Mouse (Mus musculus) C2C12 (cell line): ENCODE results near the gene Mrps22. TPM values are rescaled to one million over a fixed set of nuclear protein-coding genes. Genes with fewer than 3 reads are reported as not detected.

Experiments used
- H3K27me3 ChIP-seq: one replicate; pipeline ENCODE4 v1.6.1; 2011; ENCODE audit not compliant: control insufficient read depth, insufficient read depth, insufficient read length
- H3K36me3 ChIP-seq: one replicate; pipeline ENCODE4 v1.6.1; 2011; ENCODE audit not compliant: control insufficient read depth, insufficient read depth
- H3K4me3 ChIP-seq: one replicate; pipeline ENCODE4 v1.5.1; 2011; ENCODE audit warnings: mild to moderate bottlenecking, control low read depth; ENCODE audit not compliant: poor library complexity, insufficient read depth, severe bottlenecking
- H3K79me2 ChIP-seq: one replicate; pipeline ENCODE4 v1.6.1; 2011; ENCODE audit not compliant: control insufficient read depth, insufficient read depth
- H3K79me3 ChIP-seq: one replicate; pipeline ENCODE4 v1.6.1; 2011; ENCODE audit warnings: low read depth, control low read depth
- H3ac ChIP-seq: one replicate; pipeline ENCODE3; 2011; ENCODE audit warnings: low read depth; ENCODE audit not compliant: control insufficient read depth, insufficient read length
- CEBPB ChIP-seq: IDR thresholded peaks from one replicate; pipeline ENCODE4 v1.6.1; 2011; ENCODE audit warnings: low read depth, mild to moderate bottlenecking, control low read depth, moderate library complexity
- CTCF ChIP-seq: IDR thresholded peaks from one replicate; pipeline ENCODE4 v1.5.1; 2011; ENCODE audit not compliant: control insufficient read depth, insufficient read depth, insufficient read length
- FOSL1 ChIP-seq: IDR thresholded peaks from one replicate; pipeline ENCODE4 v1.8.0; 2011; ENCODE audit warnings: mild to moderate bottlenecking, low read length; ENCODE audit not compliant: poor library complexity, insufficient read depth, severe bottlenecking
- MAX ChIP-seq: IDR thresholded peaks from one replicate; pipeline ENCODE4 v1.6.1; 2011; ENCODE audit warnings: mild to moderate bottlenecking, control low read depth
- MYOD1 ChIP-seq: IDR thresholded peaks from one replicate; pipeline ENCODE4 v1.6.1; 2011; ENCODE audit warnings: low read depth; ENCODE audit not compliant: control insufficient read depth, insufficient read length
- MYOG ChIP-seq: IDR thresholded peaks from one replicate; pipeline ENCODE4 v1.6.1; 2011; ENCODE audit not compliant: control insufficient read depth, insufficient read length; ENCODE audit errors: extremely low read depth
- USF1 ChIP-seq: IDR thresholded peaks from one replicate; pipeline ENCODE4 v1.6.1; 2011; ENCODE audit warnings: low read depth, mild to moderate bottlenecking, control low read depth, moderate library complexity
- long read RNA-seq, 2 experiments: library from polyadenylated mRNA; unstranded; transcript quantifications; one replicate each; pipeline ENCODE4 v2.0.0; 2019 to 2020
- polyA plus RNA-seq: library from polyadenylated mRNA; unstranded; fragments of >200 nt; fragmentation: generic; extraction: Trizol; gene quantifications from one replicate; pipeline ENCODE4 v1.2.1, GENCODE M21; 2012; ENCODE audit warnings: missing spikeins

Gene Mrps22
- polyA plus RNA-seq, result 32.4 TPM
- long read RNA-seq, experiment 1, transcript Mrps22-201 (8 exons, 1,197 nt), result major isoform, 42 of 45 reads
- long read RNA-seq, experiment 1, partial matches to known transcripts, result 1 of 45 reads
- long read RNA-seq, experiment 1, other reads (novel, unspliced or antisense), result 2 of 45 reads
- long read RNA-seq, experiment 2, transcript Mrps22-201 (8 exons, 1,197 nt), result major isoform, 41 of 44 reads
- long read RNA-seq, experiment 2, partial matches to known transcripts, result 0 of 44 reads
- long read RNA-seq, experiment 2, other reads (novel, unspliced or antisense), result 3 of 44 reads

GRCm38 (mm10) chr9:98601156-98601836, at the start of gene Mrps22:
TSS of gene Mrps22 (minus strand) at chr9:98601660.
- peaks cover 18% of the 10 kb centered on the region for H3K79me3 ChIP-seq
- H3K79me2 ChIP-seq, result peaks cover 37% of the 10 kb centered on the region
- no peak for TF ChIP-seq MYOD1
- no peak for TF ChIP-seq CTCF
- no peak for TF ChIP-seq MYOG
- no peak for TF ChIP-seq CEBPB
- no peak for TF ChIP-seq MAX
- no peak for TF ChIP-seq FOSL1
- TF ChIP-seq USF1, result no peak
- H3K27me3 ChIP-seq, result no peaks in the 10 kb centered on the region
- H3K36me3 ChIP-seq, result peaks cover 13% of the 10 kb centered on the region
- peak within 1 kb of the TSS; percentile 100 for H3ac ChIP-seq
- H3K4me3 ChIP-seq, result peak within 1 kb of the TSS; percentile 69

- peaks cover 7% of the 10 kb centered on the region for H3K27me3 ChIP-seq
- H3K79me2 ChIP-seq, result no peaks in the 10 kb centered on the region
- H3K4me3 ChIP-seq, result no peak overlapping the region
- TF ChIP-seq CTCF, result no peak
- no peak for TF ChIP-seq MAX
- no peak for TF ChIP-seq USF1
- no peak for TF ChIP-seq CEBPB
- TF ChIP-seq MYOG, result no peak
- no peak for TF ChIP-seq FOSL1
- no peak for TF ChIP-seq MYOD1
- H3ac ChIP-seq, result no peak overlapping the region
- H3K79me3 ChIP-seq, result no peaks in the 10 kb centered on the region
- no peaks in the 10 kb centered on the region for H3K36me3 ChIP-seq
Observed at GRCm38 (mm10) chr9:98650547-98650946, 49.1 kb upstream of the Mrps22 start.

GRCm38 (mm10) chr9:98647418-98647817, 46.0 kb upstream of the Mrps22 start:
- no peaks in the 10 kb centered on the region for H3K36me3 ChIP-seq
- H3K27me3 ChIP-seq, result peaks cover 9% of the 10 kb centered on the region
- TF ChIP-seq USF1 (no peak), CTCF (no peak), CEBPB (no peak), MYOG (no peak), MYOD1 (no peak), FOSL1 (no peak), MAX (no peak)
- H3K79me2 ChIP-seq, result no peaks in the 10 kb centered on the region
- no peak overlapping the region for H3K4me3 ChIP-seq
- no peak overlapping the region for H3ac ChIP-seq
- H3K79me3 ChIP-seq, result no peaks in the 10 kb centered on the region

- TF ChIP-seq USF1, result no peak
- TF ChIP-seq MAX, result no peak
- TF ChIP-seq CTCF, result peak; percentile 26
- TF ChIP-seq FOSL1, result no peak
- H3K27me3 ChIP-seq, result peaks cover 9% of the 10 kb centered on the region
- H3K79me2 ChIP-seq, result no peaks in the 10 kb centered on the region
- H3K36me3 ChIP-seq, result no peaks in the 10 kb centered on the region
- H3K79me3 ChIP-seq, result no peaks in the 10 kb centered on the region
- no peak overlapping the region for H3ac ChIP-seq
- H3K4me3 ChIP-seq, result no peak overlapping the region
Observed at GRCm38 (mm10) chr9:98645750-98646149, 44.3 kb upstream of the Mrps22 start.

GRCm38 (mm10) chr9:98642126-98642525, 40.7 kb upstream of the Mrps22 start:
- no peaks in the 10 kb centered on the region for H3K79me3 ChIP-seq
- no peak overlapping the region for H3ac ChIP-seq
- H3K4me3 ChIP-seq, result no peak overlapping the region
- no peak for TF ChIP-seq FOSL1
- no peak for TF ChIP-seq MAX
- TF ChIP-seq CEBPB, result no peak
- no peak for TF ChIP-seq MYOG
- no peak for TF ChIP-seq CTCF
- H3K79me2 ChIP-seq, result no peaks in the 10 kb centered on the region
- H3K27me3 ChIP-seq, result peaks cover 8% of the 10 kb centered on the region
- no peaks in the 10 kb centered on the region for H3K36me3 ChIP-seq
